Mouse (Mus musculus) heart, embryonic 14.5 days (tissue): Measurements from ENCODE around the gene Ppp6r3. TPM values are rescaled to one million over a fixed set of nuclear protein-coding genes. Genes with fewer than 3 reads are reported as not detected.
A peak's percentile ranks its signal among the peaks of the same experiment; 100 is the strongest.

ENCODE experiments used
- ATAC-seq: fragments of 200-750 bp; cut with Nextera tagmentation; 2 replicates; pipeline ENCODE4 v1.8.0; 2017; ENCODE audit warnings: low read depth, moderate TSS enrichment; ENCODE audit not compliant: insufficient number of reproducible peaks, insufficient read depth, low FRiP score
- H3K27ac ChIP-seq, 2 experiments: fragments of 200-500 bp in 1 of 2; fragments of 300-500 bp in 1 of 2; sonication (generic) in 1 of 2; replicated peaks in 1 of 2; 2 replicates each; pipeline ENCODE4 v1.5.1; 2012 to 2014; ENCODE audit warnings: low read depth in 2 of 2, low read length in 2 of 2, control low read depth in 1 of 2, mild to moderate bottlenecking in 1 of 2, mixed read lengths in 1 of 2; ENCODE audit not compliant: control insufficient read depth in 1 of 2, insufficient read depth in 1 of 2
- H3K27me3 ChIP-seq: fragments of 300-500 bp; sonication (generic); 2 replicates; pipeline ENCODE4 v1.6.1; 2014; ENCODE audit warnings: mild to moderate bottlenecking, low read length, control low read depth; ENCODE audit not compliant: control insufficient read depth, insufficient read depth
- H3K36me3 ChIP-seq: fragments of 300-500 bp; sonication (generic); 2 replicates; pipeline ENCODE4 v1.6.1; 2014; ENCODE audit warnings: mild to moderate bottlenecking, control low read depth, low read length, mixed read lengths; ENCODE audit not compliant: control insufficient read depth, insufficient read depth
- H3K4me1 ChIP-seq, 2 experiments: fragments of 200-500 bp in 1 of 2; fragments of 300-500 bp in 1 of 2; sonication (generic) in 1 of 2; 2 replicates each; pipeline ENCODE4 v1.6.1; 2012 to 2014; ENCODE audit warnings: low read length in 2 of 2, control low read depth in 1 of 2, mixed read lengths in 1 of 2; ENCODE audit not compliant: control insufficient read depth in 2 of 2, insufficient read depth in 2 of 2
- H3K4me2 ChIP-seq: fragments of 300-500 bp; sonication (generic); 2 replicates; pipeline ENCODE4 v1.6.1; 2014; ENCODE audit warnings: mild to moderate bottlenecking, low read length
- H3K4me3 ChIP-seq, 2 experiments: fragments of 200-500 bp in 1 of 2; fragments of 300-500 bp in 1 of 2; sonication (generic) in 1 of 2; 2 replicates each; pipeline ENCODE4 v1.5.1; 2012 to 2014; ENCODE audit warnings: low read length in 2 of 2, mild to moderate bottlenecking in 2 of 2, control low read depth in 1 of 2, low read depth in 1 of 2, moderate library complexity in 1 of 2; ENCODE audit not compliant: control insufficient read depth in 1 of 2, insufficient read depth in 1 of 2
- H3K9ac ChIP-seq: fragments of 300-500 bp; sonication (generic); 2 replicates; pipeline ENCODE4 v1.6.1; 2014; ENCODE audit warnings: mild to moderate bottlenecking, low read length
- H3K9me3 ChIP-seq: fragments of 300-500 bp; sonication (generic); 2 replicates; pipeline ENCODE4 v1.6.1; 2016; ENCODE audit warnings: low read length, control low read depth; ENCODE audit not compliant: control insufficient read depth
- WGBS: fragments of 180-500 bp; shearing (Covaris S2); extraction: QIAGEN DNeasy Blood & Tissue Kit; methylation state at CpG from one replicate; pipeline ENCODE4 v1.1.7; 2014; 5-methylcytosine and 5-hydroxymethylcytosine counted together
- polyA plus RNA-seq: library from polyadenylated mRNA; unstranded; fragments of >200 nt; fragmentation: Nextera tagmentation; extraction: Ambion mirVana; gene quantifications from 2 replicates; pipeline ENCODE4 v1.2.1, GENCODE M21; 2014

The Ppp6r3 gene
- polyA plus RNA-seq, 1 experiment from 2014 or later: 55.6 TPM

DNA sequence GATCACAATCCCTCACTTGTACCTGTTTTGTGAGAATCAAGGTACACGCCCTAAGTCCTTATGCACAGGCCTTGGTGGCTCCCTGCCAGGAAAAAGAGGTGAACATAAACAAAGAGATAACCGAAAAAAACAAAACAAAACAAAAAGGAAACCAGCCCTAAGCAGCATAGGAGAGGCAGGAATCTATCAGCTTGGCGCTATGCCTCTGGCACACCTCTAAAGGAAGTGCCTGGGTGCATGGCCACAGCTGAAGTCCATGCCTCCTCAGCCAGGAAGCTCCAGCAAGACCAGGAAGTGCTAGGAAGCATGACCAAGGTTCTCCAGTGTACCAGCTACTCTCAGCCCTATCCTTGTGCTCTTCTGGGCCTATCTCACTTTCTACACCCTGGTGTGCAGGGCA is 126.3 kb downstream of the Ppp6r3 start:
- no peaks in the 10 kb centered on the region for H3K27me3 ChIP-seq
- no peak overlapping the region for H3K4me2 ChIP-seq
- H3K4me1 ChIP-seq: peaks cover 4 to 11% of the 10 kb centered on the region in 2 experiments; a peak in 2 of 4 replicates
- no peaks in the 10 kb centered on the region for H3K9me3 ChIP-seq
- no peak for ATAC-seq
- no peak overlapping the region for H3K9ac ChIP-seq
- no peak overlapping the region for H3K27ac ChIP-seq
- no peak overlapping the region for H3K4me3 ChIP-seq
- 62% methylated on average over 3 of the region's 3 CpGs for WGBS
- H3K36me3 ChIP-seq: peaks cover 16% of the 10 kb centered on the region

DNA sequence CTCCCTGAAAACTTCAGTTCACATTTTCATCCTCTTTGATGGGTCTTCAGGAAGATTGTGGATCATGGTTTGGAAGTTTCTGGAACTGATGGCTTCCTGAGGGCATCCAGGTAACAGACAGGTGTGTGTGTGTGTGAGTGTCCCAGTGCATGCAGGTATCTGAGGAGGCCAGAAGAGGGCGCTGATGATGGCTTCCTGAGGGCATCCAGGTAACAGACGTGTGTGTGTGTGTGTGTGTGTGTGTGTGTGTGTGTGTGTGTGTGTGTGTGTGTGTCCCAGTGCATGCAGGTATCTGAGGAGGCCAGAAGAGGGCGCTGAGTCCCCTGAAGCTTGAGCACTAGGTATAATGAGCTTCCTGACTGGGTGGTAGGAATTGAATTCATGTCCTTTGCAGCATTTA is 128.2 kb downstream of the Ppp6r3 start:
- no peaks in the 10 kb centered on the region for H3K9me3 ChIP-seq
- H3K27ac ChIP-seq: no peak overlapping the region
- no peaks in the 10 kb centered on the region for H3K27me3 ChIP-seq
- no peak overlapping the region for H3K9ac ChIP-seq
- 68% methylated on average over 3 of the region's 3 CpGs for WGBS
- H3K4me1 ChIP-seq: peaks cover 4 to 11% of the 10 kb centered on the region in 2 experiments; a peak in 2 of 4 replicates
- H3K4me2 ChIP-seq: no peak overlapping the region
- no peak overlapping the region for H3K4me3 ChIP-seq
- ATAC-seq: no peak
- no peaks in the 10 kb centered on the region for H3K36me3 ChIP-seq

DNA sequence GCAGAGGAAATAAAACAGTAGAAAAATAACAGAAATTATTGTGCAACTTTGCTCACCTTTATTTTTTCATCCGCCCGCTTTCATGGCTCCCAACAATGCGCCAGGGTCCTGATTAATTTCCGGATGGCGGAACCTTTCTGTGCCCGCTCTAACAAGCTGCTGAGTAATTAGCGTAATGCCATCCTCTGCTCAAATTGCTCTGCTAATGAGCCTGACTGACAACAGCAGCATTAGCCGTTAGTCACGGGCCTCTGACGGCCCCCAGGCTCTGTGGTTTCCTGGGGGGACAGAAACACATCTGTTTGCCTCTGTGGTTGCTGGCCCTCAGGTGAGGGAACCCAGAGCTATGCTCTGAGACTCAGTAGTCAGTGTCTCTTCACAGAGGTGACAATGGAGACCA is 134.5 kb downstream of the Ppp6r3 start:
- no peaks in the 10 kb centered on the region for H3K9me3 ChIP-seq
- WGBS: 72% methylated on average over 10 of the region's 10 CpGs
- H3K27ac ChIP-seq: no peak overlapping the region

DNA sequence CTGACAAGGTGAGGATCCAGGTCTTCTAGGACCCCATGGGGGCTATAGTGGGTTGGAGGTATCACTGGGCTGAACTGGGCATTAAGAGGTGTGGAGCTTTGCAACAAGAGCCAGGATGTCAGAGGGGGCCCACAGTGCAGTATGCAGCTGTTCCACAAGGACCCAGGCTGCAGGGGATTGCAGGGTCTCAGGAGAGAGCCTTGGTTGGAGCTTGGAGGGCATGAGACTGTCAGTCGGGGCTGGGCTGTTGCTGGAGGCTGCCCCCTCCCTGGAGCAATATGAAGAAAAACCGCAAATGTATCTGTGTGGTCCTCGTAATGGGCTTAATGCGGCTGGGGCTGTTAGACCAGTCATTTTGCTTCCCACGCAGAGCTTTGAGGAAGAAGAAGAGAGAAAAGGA is 134.9 kb downstream of the Ppp6r3 start:
- peaks cover 2% of the 10 kb centered on the region for H3K27me3 ChIP-seq
- H3K4me2 ChIP-seq: no peak overlapping the region
- no peaks in the 10 kb centered on the region for H3K4me1 ChIP-seq
- H3K4me3 ChIP-seq: no peak overlapping the region
- ATAC-seq: no peak
- no peaks in the 10 kb centered on the region for H3K9me3 ChIP-seq
- H3K9ac ChIP-seq: no peak overlapping the region
- H3K36me3 ChIP-seq: no peaks in the 10 kb centered on the region
- no peak overlapping the region for H3K27ac ChIP-seq
- WGBS: 70% methylated on average over 5 of the region's 5 CpGs

More for the DNA sequence above, 134.5 kb downstream of the Ppp6r3 start:
- Histone ChIP-seq H3K9ac (no peak overlapping the region), H3K4me3 (no peak overlapping the region), H3K4me1 (no peaks in the 10 kb centered on the region), H3K36me3 (no peaks in the 10 kb centered on the region), H3K27me3 (peaks cover 2% of the 10 kb centered on the region), H3K4me2 (no peak overlapping the region)
- ATAC-seq: no peak

DNA sequence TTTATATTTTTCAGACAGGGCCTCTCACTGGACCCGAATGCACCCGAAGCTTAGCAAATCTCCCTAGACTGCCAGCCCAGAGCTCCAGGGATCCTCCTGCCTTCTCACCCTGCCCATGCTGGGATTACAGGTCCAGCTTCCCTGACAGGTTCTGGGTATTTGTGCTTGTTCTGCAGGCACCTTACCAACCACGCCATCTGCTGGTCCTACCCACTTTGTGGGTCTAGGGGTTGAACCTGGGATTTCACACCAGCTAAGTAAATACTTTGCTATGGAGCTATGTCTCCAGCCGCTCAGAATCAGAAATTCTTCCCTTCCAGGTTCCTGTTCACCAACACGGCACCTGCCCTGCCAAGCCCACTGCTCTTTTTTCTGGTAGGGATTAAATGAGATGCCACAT is 137.6 kb downstream of the Ppp6r3 start:
- Histone ChIP-seq H3K4me1 (no peaks in the 10 kb centered on the region), H3K27me3 (peaks cover 2% of the 10 kb centered on the region), H3K9ac (no peak overlapping the region), H3K27ac (no peak overlapping the region), H3K9me3 (no peaks in the 10 kb centered on the region), H3K4me2 (no peak overlapping the region), H3K4me3 (no peak overlapping the region), H3K36me3 (no peaks in the 10 kb centered on the region)
- no peak for ATAC-seq
- WGBS: 66% methylated on average over 5 of the region's 5 CpGs

DNA sequence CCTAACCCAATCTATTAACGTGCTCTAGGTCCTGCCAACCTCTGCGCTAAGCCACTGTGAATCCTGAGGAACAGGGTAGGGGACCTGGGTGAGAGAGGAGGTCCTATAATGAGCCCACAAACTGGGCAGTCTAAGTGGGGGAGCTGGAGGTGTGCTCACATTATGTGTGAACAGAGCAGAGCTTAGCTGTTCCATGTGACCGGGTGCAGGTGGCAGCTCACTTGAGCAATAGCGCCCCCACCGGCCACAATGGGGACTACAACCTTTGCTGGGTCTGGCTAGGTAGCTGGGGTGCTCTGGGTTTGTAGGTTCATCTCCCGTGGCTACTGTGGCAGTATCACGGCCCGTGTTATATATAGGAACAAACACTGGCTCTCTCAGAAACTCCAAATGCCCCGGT is 138.7 kb downstream of the Ppp6r3 start:
- H3K9me3 ChIP-seq: no peaks in the 10 kb centered on the region
- H3K27ac ChIP-seq: no peak overlapping the region
- H3K9ac ChIP-seq: no peak overlapping the region
- no peaks in the 10 kb centered on the region for H3K36me3 ChIP-seq
- ATAC-seq: peak; percentile 33; the same call in 1 of the 2 replicates
- H3K4me2 ChIP-seq: no peak overlapping the region
- H3K4me3 ChIP-seq: no peak overlapping the region
- WGBS: 48% methylated on average over 9 of the region's 9 CpGs
- no peaks in the 10 kb centered on the region for H3K4me1 ChIP-seq
- H3K27me3 ChIP-seq: peaks cover 2% of the 10 kb centered on the region

DNA sequence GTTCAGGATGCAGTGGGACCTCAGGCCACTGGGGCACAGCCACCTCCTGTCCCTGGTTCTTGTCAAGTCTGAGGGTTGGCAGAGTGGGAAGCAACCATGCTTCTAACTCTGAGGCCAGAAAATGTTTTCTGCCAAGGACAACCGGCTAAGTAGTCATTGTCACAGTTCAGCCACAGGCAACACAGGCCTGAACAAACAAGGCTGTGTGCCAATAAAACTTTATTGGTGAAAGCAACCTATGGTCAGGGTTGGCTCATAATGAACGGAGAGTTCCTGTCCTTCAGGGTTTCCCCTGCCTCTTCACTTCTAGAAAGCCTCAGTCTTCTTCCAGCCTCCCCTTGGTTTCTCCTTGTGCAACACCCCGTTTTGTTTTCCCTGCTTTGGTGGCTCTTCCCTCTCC is 139.7 kb downstream of the Ppp6r3 start:
- Histone ChIP-seq H3K27me3 (peaks cover 2% of the 10 kb centered on the region), H3K9me3 (no peaks in the 10 kb centered on the region), H3K4me3 (no peak overlapping the region), H3K27ac (no peak overlapping the region), H3K36me3 (no peaks in the 10 kb centered on the region), H3K9ac (no peak overlapping the region), H3K4me1 (no peaks in the 10 kb centered on the region), H3K4me2 (no peak overlapping the region)
- ATAC-seq: no peak
- WGBS: 54% methylated on average over 3 of the region's 3 CpGs

DNA sequence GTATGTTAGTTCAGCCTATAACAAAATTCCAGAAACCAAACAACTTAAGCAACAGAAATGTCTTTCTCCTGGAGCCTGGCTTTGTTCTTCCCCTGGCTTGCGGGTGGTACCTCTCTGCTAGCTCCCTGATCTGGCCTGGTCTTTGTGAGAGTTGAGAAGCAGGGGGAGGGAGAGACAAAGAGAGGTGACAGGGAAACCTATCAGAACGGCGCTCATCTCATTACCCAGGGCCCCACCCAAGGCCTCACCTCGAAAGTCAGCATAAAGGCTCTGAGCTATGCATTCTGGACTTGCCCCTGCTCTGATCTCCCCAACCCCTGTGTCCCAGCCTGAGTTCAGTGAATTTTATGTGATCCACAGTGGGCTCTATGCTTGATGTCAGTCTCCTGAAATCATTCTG is 140.9 kb downstream of the Ppp6r3 start:
- H3K9me3 ChIP-seq: no peaks in the 10 kb centered on the region
- no peak overlapping the region for H3K27ac ChIP-seq
- H3K4me1 ChIP-seq: no peaks in the 10 kb centered on the region
- 47% methylated on average over 4 of the region's 4 CpGs for WGBS
- H3K27me3 ChIP-seq: peaks cover 2% of the 10 kb centered on the region
- H3K4me2 ChIP-seq: no peak overlapping the region
- no peak overlapping the region for H3K9ac ChIP-seq
- no peak for ATAC-seq
- H3K4me3 ChIP-seq: no peak overlapping the region
- H3K36me3 ChIP-seq: no peaks in the 10 kb centered on the region
